Mouse (Mus musculus): ENCODE results near the gene Glrx5.

- TF ChIP-seq FLI1 (IDR thresholded peaks at IDR 0.05; ENCODE audit: low read length) = no peak
- no peak; the same call in 2 of the 3 replicates for TF ChIP-seq GATA1 (IDR thresholded peaks at IDR 0.05; ENCODE audit: borderline replicate concordance, low read length)
Measured at GRCm38 (mm10) chr12:105019359-105020219, 12.9 kb upstream of the Glrx5 start.
